ENCODE assay signal across 12 mouse cellular contexts in the genomic region with DNA sequence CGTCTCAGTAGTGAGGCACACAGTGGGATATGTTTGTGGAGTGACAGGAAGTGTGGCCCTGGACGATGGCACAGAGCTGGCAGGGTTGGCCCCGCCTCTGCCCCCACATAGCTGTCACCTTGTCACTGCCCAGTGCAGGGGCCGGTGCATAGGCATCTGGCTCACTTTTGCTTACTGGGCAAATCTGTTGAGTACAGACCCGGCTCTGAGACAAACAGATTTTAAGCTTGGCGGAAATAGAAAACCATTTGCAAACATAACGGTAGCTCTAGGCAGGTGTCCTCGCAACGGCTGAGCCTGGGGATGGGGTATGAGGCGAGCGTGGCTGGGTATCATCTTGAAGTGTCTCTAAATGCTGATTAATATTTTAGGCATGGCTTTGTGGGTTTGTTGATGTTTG.
DNase-seq lines count a peak whose midpoint lies in the region; ATAC-seq and TF ChIP-seq lines count a peak whose summit lies in the region.
"Had no signal": no experiment of that assay in that cellular context is flagged by ENCODE, and none has a peak within 500 bp of the region (broad histone marks: within the 10 kb centered on the region; RNA-seq: fewer than 3 reads in every experiment).

No protein-coding gene starts in this region.

- H3K4me2 ChIP-seq in heart, embryonic 15.5 days, result peak overlapping the region; percentile 40
- no peak overlapping the region; the same call in 1 of the 2 replicates for H3K4me2 ChIP-seq in forebrain, embryonic 11.5 days (ENCODE audit: low read depth, low read length, severe bottlenecking)
- H3K4me2 ChIP-seq in hindbrain, embryonic 16.5 days (ENCODE audit: low read length), result no peak overlapping the region; the same call in 1 of the 2 replicates
- H3K4me2 ChIP-seq in midbrain, postnatal 0 days (ENCODE audit: low read depth, low read length, poor library complexity, severe bottlenecking), result no peak overlapping the region

- no peak overlapping the region for H3K4me3 ChIP-seq in heart, embryonic 15.5 days
- no peak overlapping the region for H3K4me3 ChIP-seq in forebrain, embryonic 11.5 days (ENCODE audit: low read depth, low read length)
- no peak overlapping the region for H3K4me3 ChIP-seq in hindbrain, embryonic 16.5 days (ENCODE audit: low read length)
- no peak overlapping the region for H3K4me3 ChIP-seq in midbrain, postnatal 0 days (ENCODE audit: low read depth, low read length)
- H3K4me3 ChIP-seq: erythroblast, embryonic 14.5 days had no signal

- peaks cover 32% of the 10 kb centered on the region for H3K4me1 ChIP-seq in heart, embryonic 15.5 days (replicated peaks)
- H3K4me1 ChIP-seq in forebrain, embryonic 11.5 days (replicated peaks; ENCODE audit: control insufficient read depth, insufficient read depth, low read length), result peaks cover 51% of the 10 kb centered on the region
- H3K4me1 ChIP-seq in hindbrain, embryonic 16.5 days (ENCODE audit: control insufficient read depth, insufficient read depth, low read depth, low read length), result peaks cover 54% of the 10 kb centered on the region
- H3K4me1 ChIP-seq in midbrain, postnatal 0 days (ENCODE audit: insufficient read depth, low read length), result peaks cover 19% of the 10 kb centered on the region

- H3K9me3 ChIP-seq in heart, embryonic 15.5 days (replicated peaks), result no peaks in the 10 kb centered on the region
- H3K9me3 ChIP-seq in forebrain, embryonic 11.5 days (ENCODE audit: control insufficient read depth, low read length), result no peaks in the 10 kb centered on the region
- H3K9me3 ChIP-seq in hindbrain, embryonic 16.5 days (ENCODE audit: control insufficient read depth, low read length), result no peaks in the 10 kb centered on the region
- H3K9me3 ChIP-seq in midbrain, postnatal 0 days (ENCODE audit: low read length), result no peaks in the 10 kb centered on the region

- H3K27me3 ChIP-seq in heart, embryonic 15.5 days, result peaks cover 22% of the 10 kb centered on the region; the same call in 1 of the 2 replicates
- H3K27me3 ChIP-seq in forebrain, embryonic 11.5 days (ENCODE audit: control insufficient read depth, insufficient read depth, low read length), result peaks cover 24% of the 10 kb centered on the region
- H3K27me3 ChIP-seq in hindbrain, embryonic 16.5 days (replicated peaks; ENCODE audit: control insufficient read depth, insufficient read depth, low read length), result no peaks in the 10 kb centered on the region; the same call in 1 of the 2 replicates
- no peaks in the 10 kb centered on the region; the same call in 1 of the 2 replicates for H3K27me3 ChIP-seq in midbrain, postnatal 0 days (ENCODE audit: insufficient read depth, low read length)

- WGBS in heart, embryonic 15.5 days, result 54% methylated on average over 11 of the region's 11 CpGs
- WGBS in forebrain, embryonic 11.5 days, result 43% methylated on average over 11 of the region's 11 CpGs
- WGBS in hindbrain, embryonic 16.5 days, result 29% methylated on average over 11 of the region's 11 CpGs
- 36% methylated on average over 11 of the region's 11 CpGs for WGBS in midbrain, postnatal 0 days

- no peak for TF ChIP-seq CTCF in midbrain, postnatal 0 days (IDR thresholded peaks at IDR 0.05)

- ATAC-seq in heart, embryonic 15.5 days (replicated peaks; ENCODE audit: insufficient number of reproducible peaks, insufficient read depth, low FRiP score, low read depth), result no peak
- ATAC-seq in forebrain, embryonic 11.5 days (replicated peaks; ENCODE audit: low FRiP score), result no peak
- ATAC-seq in hindbrain, embryonic 16.5 days, result peak; percentile 2; the same call in 1 of the 2 replicates
- ATAC-seq in midbrain, postnatal 0 days (ENCODE audit: low FRiP score), result peak; percentile 28; the same call in 1 of the 2 replicates

- DNase-seq in heart, postnatal 36 days, result no peak
- peak; percentile 65 for DNase-seq in forebrain, embryonic 11.5 days (ENCODE audit: low spot score)
- DNase-seq in midbrain, postnatal 0 days (ENCODE audit: low spot score), result no peak
- no peak for DNase-seq in left cerebral cortex, adult 8-10 months (ENCODE audit: low spot score in 2 of 2)
- no peak for DNase-seq in cerebellum, postnatal 25 days
- no peak for DNase-seq in embryo, embryonic 9.5 days (ENCODE audit: extremely low spot score)
- DNase-seq: adrenal gland, adult 8-10 months; lung, adult 2 months had no signal

- H3K27ac ChIP-seq in heart, embryonic 15.5 days, result no peak overlapping the region
- peak overlapping the region; percentile 70 for H3K27ac ChIP-seq in forebrain, embryonic 11.5 days (ENCODE audit: low read depth, low read length)
- peak overlapping the region; percentile 75 for H3K27ac ChIP-seq in hindbrain, embryonic 16.5 days (ENCODE audit: low read depth, low read length)
- H3K27ac ChIP-seq in midbrain, postnatal 0 days (ENCODE audit: low read depth, low read length), result peak overlapping the region; percentile 55
- H3K27ac ChIP-seq: kidney, postnatal 0 days had no signal

- no peak overlapping the region for H3K9ac ChIP-seq in heart, embryonic 15.5 days
- peak overlapping the region; percentile 23; the same call in 1 of the 2 replicates for H3K9ac ChIP-seq in forebrain, embryonic 11.5 days (ENCODE audit: low read length)
- peak overlapping the region; percentile 57; the same call in 1 of the 2 replicates for H3K9ac ChIP-seq in hindbrain, embryonic 16.5 days (ENCODE audit: low read depth, low read length)
- no peak overlapping the region for H3K9ac ChIP-seq in midbrain, postnatal 0 days (replicated peaks; ENCODE audit: low read length, poor library complexity, severe bottlenecking)

- no peaks in the 10 kb centered on the region for H3K36me3 ChIP-seq in heart, embryonic 15.5 days
- H3K36me3 ChIP-seq in forebrain, embryonic 11.5 days (ENCODE audit: control insufficient read depth, insufficient read depth, low read length), result no peaks in the 10 kb centered on the region
- no peaks in the 10 kb centered on the region for H3K36me3 ChIP-seq in hindbrain, embryonic 16.5 days (ENCODE audit: control insufficient read depth, insufficient read depth, low read length)
- no peaks in the 10 kb centered on the region for H3K36me3 ChIP-seq in midbrain, postnatal 0 days (ENCODE audit: insufficient read depth, low read length)

- intact Hi-C loops in heart, postnatal 36 days (cut with DNase I), result no loop called here

Comparison
In these comparisons a context has a peak if more than half of its experiments do, and no peak if none do; other contexts are left out.
1. ATAC-seq: peak in hindbrain, embryonic 16.5 days (single experiment) and midbrain, postnatal 0 days (single experiment); none in heart, embryonic 15.5 days (single experiment) and forebrain, embryonic 11.5 days (single experiment).
2. H3K9ac ChIP-seq: peak in forebrain, embryonic 11.5 days (single experiment) and hindbrain, embryonic 16.5 days (single experiment); none in heart, embryonic 15.5 days (single experiment) and midbrain, postnatal 0 days (single experiment).